Mouse (Mus musculus) ES-E14 (cell line): Measurements from ENCODE around the gene Pde4d. TPM values are rescaled to one million over a fixed set of nuclear protein-coding genes. Genes with fewer than 3 reads are reported as not detected.

Experiments
- DNase-seq: peaks from one replicate; pipeline ENCODE4 v3.0.0-alpha.2; 2013; ENCODE audit warnings: low read depth, low spot score
- H3K27ac ChIP-seq: 2 replicates; pipeline ENCODE4 v1.5.1; 2012; ENCODE audit warnings: low read depth, mild to moderate bottlenecking, low read length, moderate library complexity, mixed read lengths; ENCODE audit not compliant: poor library complexity, insufficient read depth, severe bottlenecking
- H3K36me3 ChIP-seq: 2 replicates; pipeline ENCODE4 v1.6.1; 2012; ENCODE audit warnings: mild to moderate bottlenecking, low read length, moderate library complexity, mixed read lengths; ENCODE audit not compliant: control insufficient read depth, poor library complexity, insufficient read depth, severe bottlenecking
- H3K4me1 ChIP-seq, 2 experiments: fragments of 150-350 bp in 1 of 2; sonication (generic) in 1 of 2; 2 replicates each; pipeline ENCODE4 v1.6.1; 2012; ENCODE audit warnings: low read length in 2 of 2, mild to moderate bottlenecking in 1 of 2, mixed read lengths in 1 of 2; ENCODE audit not compliant: control insufficient read depth in 2 of 2, insufficient read depth in 2 of 2, poor library complexity in 1 of 2
- H3K4me3 ChIP-seq, 2 experiments: fragments of 150-350 bp in 1 of 2; sonication (generic) in 1 of 2; 2 replicates each; pipeline ENCODE4 v1.5.1; 2012; ENCODE audit warnings: low read length in 2 of 2, low read depth in 1 of 2, mild to moderate bottlenecking in 1 of 2, mixed read lengths in 1 of 2; ENCODE audit not compliant: insufficient read depth in 1 of 2, poor library complexity in 1 of 2, severe bottlenecking in 1 of 2
- H3K9ac ChIP-seq: 2 replicates; pipeline ENCODE4 v1.6.1; 2012; ENCODE audit warnings: low read depth, mild to moderate bottlenecking, low read length, mixed read lengths; ENCODE audit not compliant: poor library complexity, insufficient read depth, severe bottlenecking
- H3K9me3 ChIP-seq: fragments of 150-350 bp; sonication (generic); 2 replicates; pipeline ENCODE4 v1.6.1; 2012; ENCODE audit warnings: low read depth, mild to moderate bottlenecking, low read length; ENCODE audit not compliant: control insufficient read depth, insufficient read depth
- CHD2 ChIP-seq: IDR thresholded peaks from 2 replicates; pipeline ENCODE4 v1.6.1; 2014; ENCODE audit warnings: mild to moderate bottlenecking, low read depth, low read length, inconsistent platforms
- HCFC1 ChIP-seq: IDR thresholded peaks from 2 replicates; pipeline ENCODE4 v1.6.1; 2012; ENCODE audit warnings: low read length, inconsistent platforms, borderline replicate concordance; ENCODE audit not compliant: insufficient read depth
- MAFK ChIP-seq: IDR thresholded peaks from 2 replicates; pipeline ENCODE4 v1.6.1; 2014; ENCODE audit warnings: mild to moderate bottlenecking, low read depth, low read length, inconsistent platforms; ENCODE audit not compliant: insufficient read depth
- ZC3H11A ChIP-seq: IDR thresholded peaks from 2 replicates; pipeline ENCODE4 v1.6.1; 2012; ENCODE audit warnings: low read depth, mild to moderate bottlenecking, inconsistent platforms, low read length, borderline replicate concordance
- ZNF384 ChIP-seq: IDR thresholded peaks from 2 replicates; pipeline ENCODE4 v1.6.1; 2012; ENCODE audit warnings: low read depth, low read length, inconsistent platforms
- in situ Hi-C, 2 experiments: fragments of 600-800 bp; cut with MboI; formaldehyde crosslinking; loops; one replicate each; pipeline ENCODE4 v1.15.1; 2025; ENCODE audit warnings: low sequenced_read_pairs in 2 of 2, inconsistent platforms in 1 of 2; ENCODE audit not compliant: unreplicated experiment in 2 of 2
- total RNA-seq: library from RNA; depleted of rRNA; stranded (reverse); fragments of 300-350 nt; gene quantifications from 2 replicates; pipeline ENCODE4 v1.2.3, GENCODE M21; 2012

The Pde4d gene
- total RNA-seq, 1 experiment, result 10.4 TPM

- no peaks in the 10 kb centered on the region for H3K36me3 ChIP-seq
- in situ Hi-C loops, result no loop called here
- TF ChIP-seq HCFC1 (no peak), CHD2 (no peak), ZNF384 (no peak), ZC3H11A (no peak), MAFK (no peak)
- no peaks in the 10 kb centered on the region for H3K9me3 ChIP-seq
- DNase-seq, result no peak
- no peak overlapping the region for H3K9ac ChIP-seq
- H3K4me1 ChIP-seq, result 0 out of 4 replicates have a peak, but pooled peaks cover 0 to 2% of the 10 kb centered on the region in 2 experiments
- H3K4me3 ChIP-seq, result no peak overlapping the region
- H3K27ac ChIP-seq, result no peak overlapping the region
Observed at GRCm38 (mm10) chr13:109118296-109118800, 668.6 kb downstream of the Pde4d start.

GRCm38 (mm10) chr13:109121867-109122266, 672.1 kb downstream of the Pde4d start:
- Histone ChIP-seq H3K9ac (no peak overlapping the region), H3K4me3 (no peak overlapping the region), H3K36me3 (no peaks in the 10 kb centered on the region), H3K4me1 (0 out of 4 replicates have a peak, but pooled peaks cover 0 to 2% of the 10 kb centered on the region in 2 experiments), H3K27ac (no peak overlapping the region), H3K9me3 (no peaks in the 10 kb centered on the region)
- no peak for DNase-seq
- in situ Hi-C loops, result no loop called here
- TF ChIP-seq ZNF384 (no peak), HCFC1 (no peak), CHD2 (no peak), ZC3H11A (no peak), MAFK (no peak)

- H3K9me3 ChIP-seq, result no peaks in the 10 kb centered on the region
- no peak overlapping the region for H3K27ac ChIP-seq
- H3K4me1 ChIP-seq, result no peaks in the 10 kb centered on the region
- TF ChIP-seq HCFC1 (no peak), CHD2 (no peak), ZNF384 (no peak), MAFK (no peak), ZC3H11A (no peak)
- H3K9ac ChIP-seq, result no peak overlapping the region
- in situ Hi-C loops, result no loop called here
- no peaks in the 10 kb centered on the region for H3K36me3 ChIP-seq
- H3K4me3 ChIP-seq, result no peak overlapping the region
- DNase-seq, result no peak
Observed at GRCm38 (mm10) chr13:109136405-109136804, 686.7 kb downstream of the Pde4d start.

- H3K9me3 ChIP-seq, result no peaks in the 10 kb centered on the region
- DNase-seq, result no peak
- H3K9ac ChIP-seq, result no peak overlapping the region
- no peak overlapping the region for H3K4me3 ChIP-seq
- TF ChIP-seq MAFK (no peak), CHD2 (no peak)
- in situ Hi-C loops, result no loop called here
- no peaks in the 10 kb centered on the region for H3K36me3 ChIP-seq
- no peak overlapping the region for H3K27ac ChIP-seq
- no peaks in the 10 kb centered on the region for H3K4me1 ChIP-seq
Observed at GRCm38 (mm10) chr13:109158703-109159102, 709.0 kb downstream of the Pde4d start.
